27 mouse cellular contexts compared by ENCODE assay signal in the genomic region with DNA sequence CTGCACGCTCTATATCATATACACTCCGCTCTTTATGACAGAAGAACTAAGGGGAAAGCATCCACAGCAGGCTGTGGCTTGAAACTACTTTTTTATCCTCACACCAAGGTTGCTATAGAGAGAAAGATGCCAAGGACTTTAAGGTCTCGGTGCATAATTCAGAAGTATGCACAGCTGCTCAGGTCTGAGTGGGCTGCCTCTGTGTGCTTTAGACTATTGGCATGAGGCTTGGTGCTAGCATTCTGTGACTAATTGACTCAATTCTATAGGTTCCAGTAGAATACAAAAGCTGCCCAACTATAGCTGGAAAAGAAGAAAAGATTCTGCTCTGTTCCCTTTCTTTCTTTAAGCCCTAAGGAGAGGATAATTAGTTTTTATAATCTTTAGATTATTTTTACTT.
DNase-seq lines count a peak whose midpoint lies in the region; ATAC-seq and TF ChIP-seq lines count a peak whose summit lies in the region.
"Had no signal": no experiment of that assay in that cellular context is flagged by ENCODE, and none has a peak within 500 bp of the region (broad histone marks: within the 10 kb centered on the region; RNA-seq: fewer than 3 reads in every experiment).

No protein-coding gene starts in this region.

- no peaks in the 10 kb centered on the region for H3K79me2 ChIP-seq in heart, adult 2 months (replicated peaks; ENCODE audit: control insufficient read depth, insufficient read depth, low read length)

- no peak for ATAC-seq in embryonic facial prominence, embryonic 11.5 days (replicated peaks; ENCODE audit: insufficient number of reproducible peaks, low FRiP score, low TSS enrichment, low read depth)
- ATAC-seq: forebrain, postnatal 0 days had no signal

- H3K4me3 ChIP-seq in embryonic facial prominence, embryonic 11.5 days (ENCODE audit: low read depth, low read length) = no peak overlapping the region
- no peak overlapping the region for H3K4me3 ChIP-seq in embryonic facial prominence, embryonic 10.5 days
- H3K4me3 ChIP-seq in left cerebral cortex, adult 2 months = no peak overlapping the region
- H3K4me3 ChIP-seq in heart, adult 2 months = no peak overlapping the region
- H3K4me3 ChIP-seq: embryonic facial prominence, embryonic 12.5 days; heart, embryonic 15.5 days; hindbrain, embryonic 13.5 days; kidney, embryonic 15.5 days; liver, embryonic 13.5 days; neural tube, embryonic 12.5 days had no signal

- no peak for TF ChIP-seq CTCF in left cerebral cortex, adult 2 months (IDR thresholded peaks at IDR 0.05)
- TF ChIP-seq CTCF in heart, adult 2 months (IDR thresholded peaks at IDR 0.05) = no peak

- TF ChIP-seq EP300 in heart, adult 2 months (IDR thresholded peaks at IDR 0.05; ENCODE audit: insufficient read depth, low read depth, low read length) = no peak

- H3K36me3 ChIP-seq in embryonic facial prominence, embryonic 11.5 days (replicated peaks; ENCODE audit: control insufficient read depth, insufficient read depth, low read depth, low read length) = no peaks in the 10 kb centered on the region
- H3K36me3 ChIP-seq in embryonic facial prominence, embryonic 10.5 days (replicated peaks) = no peaks in the 10 kb centered on the region
- no peaks in the 10 kb centered on the region for H3K36me3 ChIP-seq in heart, adult 2 months (ENCODE audit: control insufficient read depth, insufficient read depth, low read length)
- H3K36me3 ChIP-seq: embryonic facial prominence, embryonic 12.5 days; heart, embryonic 15.5 days; hindbrain, embryonic 13.5 days; kidney, embryonic 15.5 days; liver, embryonic 13.5 days; neural tube, embryonic 12.5 days had no signal

- no peaks in the 10 kb centered on the region for H3K27me3 ChIP-seq in embryonic facial prominence, embryonic 11.5 days (ENCODE audit: control insufficient read depth, insufficient read depth, low read length)
- H3K27me3 ChIP-seq in embryonic facial prominence, embryonic 10.5 days (replicated peaks; ENCODE audit: low read depth, poor library complexity, severe bottlenecking) = no peaks in the 10 kb centered on the region
- H3K27me3 ChIP-seq in heart, adult 2 months (ENCODE audit: control insufficient read depth, insufficient read depth, low read length) = no peaks in the 10 kb centered on the region
- H3K27me3 ChIP-seq: embryonic facial prominence, embryonic 12.5 days; heart, embryonic 15.5 days; hindbrain, embryonic 13.5 days; kidney, embryonic 15.5 days; liver, embryonic 13.5 days; neural tube, embryonic 12.5 days had no signal

- TF ChIP-seq POLR2A in heart, adult 2 months (IDR thresholded peaks at IDR 0.05; ENCODE audit: insufficient read depth, low read depth, low read length) = no peak

- WGBS in embryonic facial prominence, embryonic 11.5 days = 67% methylated on average over 3 of the region's 3 CpGs
- 78% methylated on average over 3 of the region's 3 CpGs for WGBS in embryonic facial prominence, embryonic 10.5 days
- 62% methylated on average over 3 of the region's 3 CpGs for WGBS in heart, adult 2 months

- H3K4me2 ChIP-seq in embryonic facial prominence, embryonic 11.5 days (ENCODE audit: low read depth, low read length) = no peak overlapping the region
- H3K4me2 ChIP-seq: embryonic facial prominence, embryonic 12.5 days; heart, embryonic 15.5 days; hindbrain, embryonic 13.5 days; kidney, embryonic 15.5 days; liver, embryonic 13.5 days; neural tube, embryonic 12.5 days had no signal

- no peak overlapping the region for H3K27ac ChIP-seq in embryonic facial prominence, embryonic 11.5 days (replicated peaks; ENCODE audit: low read depth, low read length)
- no peak overlapping the region for H3K27ac ChIP-seq in embryonic facial prominence, embryonic 10.5 days (replicated peaks)
- no peak overlapping the region for H3K27ac ChIP-seq in left cerebral cortex, adult 2 months
- no peak overlapping the region for H3K27ac ChIP-seq in heart, adult 2 months
- H3K27ac ChIP-seq: embryonic facial prominence, embryonic 12.5 days; heart, embryonic 15.5 days; hindbrain, embryonic 13.5 days; kidney, embryonic 15.5 days; liver, embryonic 13.5 days; neural tube, embryonic 12.5 days had no signal

- no peaks in the 10 kb centered on the region for H3K4me1 ChIP-seq in embryonic facial prominence, embryonic 11.5 days (ENCODE audit: control insufficient read depth, insufficient read depth, low read length)
- no peaks in the 10 kb centered on the region for H3K4me1 ChIP-seq in embryonic facial prominence, embryonic 10.5 days
- H3K4me1 ChIP-seq in heart, adult 2 months (ENCODE audit: control insufficient read depth, insufficient read depth, low read length) = no peaks in the 10 kb centered on the region
- H3K4me1 ChIP-seq: embryonic facial prominence, embryonic 12.5 days; heart, embryonic 15.5 days; kidney, embryonic 15.5 days; liver, embryonic 13.5 days; neural tube, embryonic 12.5 days had no signal

- DNase-seq in embryonic facial prominence, embryonic 11.5 days (ENCODE audit: low spot score) = peak; percentile 1
- no peak for DNase-seq in embryonic facial prominence, embryonic 10.5 days (ENCODE audit: low spot score)
- DNase-seq in left cerebral cortex, adult 11 months (ENCODE audit: low spot score) = peak; percentile 10
- no peak for DNase-seq in left cerebral cortex, adult 2 months (ENCODE audit: extremely low spot score in 1 of 2, low spot score in 2 of 2)
- peak; percentile 43 for DNase-seq in right cerebral cortex, adult 18-20 months
- no peak for DNase-seq in right cerebral cortex, postnatal 10 days (ENCODE audit: low spot score in 2 of 2)
- peak; percentile 3 to 61 for DNase-seq in right cerebral cortex, postnatal 36 days (ENCODE audit: low spot score in 2 of 2)
- DNase-seq in heart, adult 2 months = no peak
- DNase-seq: adrenal gland, postnatal 10 days; cerebellum, adult 8-10 months; forebrain, postnatal 0 days; gastrocnemius, postnatal 25 days; heart, postnatal 36 days; kidney, adult 11 months; kidney, postnatal 36 days; layer of hippocampus, postnatal 36 days; liver, embryonic 13.5 days; lung, adult 2 months; lung, postnatal 14 days; midbrain, embryonic 14.5 days; retina, postnatal 1 day; thymus, postnatal 14 days had no signal

- intact Hi-C loops in left cerebral cortex, adult 2 months (cut with DNase I) = no loop called here
- intact Hi-C loops in heart, adult 2 months (cut with DNase I) = no loop called here

- H3K9ac ChIP-seq in embryonic facial prominence, embryonic 11.5 days (replicated peaks; ENCODE audit: low read length) = no peak overlapping the region
- H3K9ac ChIP-seq in heart, adult 2 months (ENCODE audit: low read depth, low read length) = no peak overlapping the region
- H3K9ac ChIP-seq: embryonic facial prominence, embryonic 12.5 days; forebrain, postnatal 0 days; heart, embryonic 15.5 days; hindbrain, embryonic 13.5 days; kidney, embryonic 15.5 days; liver, embryonic 13.5 days; neural tube, embryonic 12.5 days had no signal

- no peaks in the 10 kb centered on the region for H3K9me3 ChIP-seq in embryonic facial prominence, embryonic 11.5 days (replicated peaks; ENCODE audit: control insufficient read depth, low read length)
- peaks cover 9% of the 10 kb centered on the region; the same call in 1 of the 2 replicates for H3K9me3 ChIP-seq in embryonic facial prominence, embryonic 10.5 days
- H3K9me3 ChIP-seq: heart, embryonic 15.5 days; neural tube, embryonic 12.5 days had no signal

Comparison
In these comparisons a context has a peak if more than half of its experiments do, and no peak if none do; other contexts are left out.
1. DNase-seq: peak in embryonic facial prominence, embryonic 11.5 days (single experiment), left cerebral cortex, adult 11 months (single experiment), right cerebral cortex, adult 18-20 months (single experiment) and right cerebral cortex, postnatal 36 days (2 of 2); none in embryonic facial prominence, embryonic 10.5 days (single experiment), left cerebral cortex, adult 2 months (0 of 2), right cerebral cortex, postnatal 10 days (0 of 2) and heart, adult 2 months (0 of 2).